Mouse (Mus musculus) thymus, adult 2 months (tissue): ENCODE results near the gene Zfp771.

ENCODE experiments used
- CTCF ChIP-seq: fragments of 200-500 bp; IDR thresholded peaks from 2 replicates; pipeline ENCODE4 v1.5.1; 2012; ENCODE audit warnings: mild to moderate bottlenecking, control low read depth, low read length, moderate library complexity, borderline replicate concordance; ENCODE audit not compliant: control insufficient read depth, poor library complexity, insufficient read depth; ENCODE audit errors: extremely low read depth
- POLR2A ChIP-seq: fragments of 200-500 bp; IDR thresholded peaks from 2 replicates; pipeline ENCODE4 v1.6.1; 2012; ENCODE audit warnings: mild to moderate bottlenecking, low read length, control low read depth, moderate library complexity; ENCODE audit not compliant: control insufficient read depth, poor library complexity, insufficient read depth; ENCODE audit errors: extremely low read depth

DNA sequence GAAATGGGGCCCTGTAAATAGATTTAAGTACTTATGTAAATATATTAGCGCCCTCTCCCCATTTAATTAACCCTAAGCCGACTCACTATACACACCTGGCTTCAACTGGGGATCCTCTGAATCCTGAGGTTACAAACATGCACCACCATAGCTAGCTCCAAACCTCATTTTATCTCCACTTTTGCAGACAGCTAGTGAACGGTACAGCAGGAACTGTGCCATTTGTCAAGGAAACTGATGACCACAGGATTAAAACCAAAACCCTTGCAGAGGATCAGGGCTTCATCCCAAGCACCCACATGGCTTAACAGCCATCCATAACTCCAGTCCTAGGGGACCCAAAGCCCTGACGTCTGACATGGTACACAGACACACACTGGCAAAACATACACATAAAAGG lies 10.9 kb downstream of the Zfp771 start:
- no peak for TF ChIP-seq CTCF
- no peak for TF ChIP-seq POLR2A
